Comparison of ENCODE assay signal across 22 mouse cellular contexts in genomic region chr6:129623735-129624134, GRCm38 (mm10). TPM values are rescaled to one million over a fixed set of nuclear protein-coding genes. Genes with fewer than 3 reads are reported as not detected.
"Had no signal": no experiment of that assay in that cellular context is flagged by ENCODE, and none has a peak within 500 bp of the region (broad histone marks: within the 10 kb centered on the region; RNA-seq: fewer than 3 reads in every experiment).

Gene Klrk1 (minus strand): TSS chr6:129623864.

- H3K9me3 ChIP-seq: limb, embryonic 12.5 days; limb, embryonic 15.5 days; liver, embryonic 13.5 days; megakaryocyte, embryonic 14.5 days had no signal

- DNase-seq: kidney, adult 2 months; kidney, postnatal 10 days; kidney, postnatal 36 days; left cerebral cortex, postnatal 4 days; liver, embryonic 13.5 days; lung, adult 2 months; lung, postnatal 14 days; lung, postnatal 4 days; midbrain, embryonic 14.5 days; thymus, adult 18-20 months; thymus, postnatal 4 days had no signal

- H3K36me3 ChIP-seq: limb, embryonic 12.5 days; limb, embryonic 15.5 days; liver, embryonic 13.5 days had no signal

- ATAC-seq: intestine, postnatal 0 days had no signal

- H3K27me3 ChIP-seq: limb, embryonic 12.5 days; limb, embryonic 15.5 days; liver, embryonic 13.5 days; megakaryocyte, embryonic 14.5 days had no signal

- H3K4me1 ChIP-seq: limb, embryonic 12.5 days; limb, embryonic 15.5 days; liver, embryonic 13.5 days; megakaryocyte, embryonic 14.5 days had no signal

- H3K27ac ChIP-seq: limb, embryonic 12.5 days; limb, embryonic 15.5 days; liver, embryonic 13.5 days had no signal

- H3K4me3 ChIP-seq: limb, embryonic 12.5 days; limb, embryonic 15.5 days; liver, embryonic 13.5 days; megakaryocyte, embryonic 14.5 days; myocyte had no signal

RNA-seq across cellular contexts. Expression of gene Klrk1, which starts in this region (rescaled TPM):
- total RNA-seq: layer of hippocampus, postnatal 14 days; left cerebral cortex, adult 8-10 months; left cerebral cortex, postnatal 14 days; left cerebral cortex, postnatal 4 days had no signal
- polyA plus RNA-seq: kidney, embryonic 14.5 days; limb, embryonic 12.5 days; limb, embryonic 15.5 days; myocyte; small intestine, adult 2 months; testis, adult 2 months had no signal
